Mouse (Mus musculus) hindbrain, embryonic 10.5 days (tissue): ENCODE measurements around the gene Yju2. TPM values are rescaled to one million over a fixed set of nuclear protein-coding genes. Genes with fewer than 3 reads are reported as not detected.
"Not testable (repeated sequence)": the region's sequence is repeated elsewhere in the genome, so short reads cannot be mapped to it uniquely, and the experiment has no call there.

Experiments used
- DNase-seq: peaks from one replicate; pipeline ENCODE4 v3.0.0-alpha.2; 2017; ENCODE audit warnings: low spot score
- H3K27ac ChIP-seq: fragments of 300-500 bp; sonication (generic); 2 replicates; pipeline ENCODE4 v1.5.1; 2016; ENCODE audit warnings: mild to moderate bottlenecking, moderate library complexity
- H3K27me3 ChIP-seq: fragments of 300-500 bp; sonication (generic); 2 replicates; pipeline ENCODE4 v1.6.1; 2016; ENCODE audit warnings: mild to moderate bottlenecking; ENCODE audit not compliant: poor library complexity, insufficient read depth, severe bottlenecking
- H3K36me3 ChIP-seq: fragments of 300-500 bp; sonication (generic); 2 replicates; pipeline ENCODE4 v1.6.1; 2016; ENCODE audit warnings: mild to moderate bottlenecking, moderate library complexity
- H3K4me1 ChIP-seq: fragments of 300-500 bp; sonication (generic); replicated peaks from 2 replicates; pipeline ENCODE4 v1.6.1; 2016; ENCODE audit warnings: mild to moderate bottlenecking
- H3K4me3 ChIP-seq: fragments of 300-500 bp; sonication (generic); 2 replicates; pipeline ENCODE4 v1.5.1; 2016; ENCODE audit warnings: mild to moderate bottlenecking, moderate library complexity
- H3K9me3 ChIP-seq: fragments of 300-500 bp; sonication (generic); 2 replicates; pipeline ENCODE4 v1.6.1; 2016; ENCODE audit warnings: mild to moderate bottlenecking, moderate library complexity
- WGBS: fragments of 180-500 bp; shearing (Covaris S2); methylation state at CpG from one replicate; pipeline ENCODE4 v1.1.7; 2016; 5-methylcytosine and 5-hydroxymethylcytosine counted together
- polyA plus RNA-seq: library from polyadenylated mRNA; unstranded; fragments of >200 nt; fragmentation: Nextera tagmentation; extraction: Ambion mirVana; gene quantifications from 2 replicates; pipeline ENCODE4 v1.2.1, GENCODE M21; 2016

Gene Yju2
- polyA plus RNA-seq = 28.5 and 31.3 TPM in 2 replicates

GRCm38 (mm10) chr17:55958918-55959728 is at the start of gene Yju2:
TSS of gene Yju2 (plus strand) at chr17:55959099.
- H3K4me1 ChIP-seq = peaks cover 37% of the 10 kb centered on the region
- DNase-seq = peak; percentile 94
- peaks cover 14% of the 10 kb centered on the region for H3K27me3 ChIP-seq
- H3K9me3 ChIP-seq = no peaks in the 10 kb centered on the region
- peak within 1 kb of the TSS; percentile 53 for H3K4me3 ChIP-seq
- H3K36me3 ChIP-seq = peaks cover 35% of the 10 kb centered on the region
- WGBS = under 1% methylated on average over 46 of the region's 46 CpGs
- peak within 1 kb of the TSS; percentile 90 for H3K27ac ChIP-seq

- H3K27me3 ChIP-seq = no peaks in the 10 kb centered on the region; the same call in 1 of the 2 replicates
- peaks cover 6% of the 10 kb centered on the region for H3K4me1 ChIP-seq
- WGBS = 2% methylated on average over 33 of the region's 33 CpGs
- no peaks in the 10 kb centered on the region for H3K36me3 ChIP-seq
- peak overlapping the region; percentile 92 for H3K27ac ChIP-seq
- DNase-seq = peak; percentile 84
- peaks cover 14% of the 10 kb centered on the region; the same call in 1 of the 2 replicates for H3K9me3 ChIP-seq
- peak overlapping the region; percentile 62 for H3K4me3 ChIP-seq
Measured at GRCm38 (mm10) chr17:55931553-55932502, 27.1 kb upstream of the Yju2 start.

GRCm38 (mm10) chr17:55932635-55933034 is 26.3 kb upstream of the Yju2 start:
- Histone ChIP-seq H3K27me3 (no peaks in the 10 kb centered on the region; the same call in 1 of the 2 replicates), H3K9me3 (peaks cover 14% of the 10 kb centered on the region; the same call in 1 of the 2 replicates), H3K4me3 (peak overlapping the region; percentile 62), H3K27ac (peak overlapping the region; percentile 92), H3K36me3 (no peaks in the 10 kb centered on the region), H3K4me1 (peaks cover 6% of the 10 kb centered on the region)
- DNase-seq = no peak
- WGBS = 78% methylated on average over 2 of the region's 2 CpGs

- no peak for DNase-seq
- 93% methylated on average over 15 of the region's 15 CpGs for WGBS
- H3K27me3 ChIP-seq = no peaks in the 10 kb centered on the region; the same call in 1 of the 2 replicates
- no peak overlapping the region for H3K27ac ChIP-seq
- H3K9me3 ChIP-seq = peaks cover 19% of the 10 kb centered on the region
- H3K36me3 ChIP-seq = peaks cover 5% of the 10 kb centered on the region; the same call in 1 of the 2 replicates
- peaks cover 6% of the 10 kb centered on the region for H3K4me1 ChIP-seq
- peak overlapping the region; percentile 62; the same call in 1 of the 2 replicates for H3K4me3 ChIP-seq
Measured at GRCm38 (mm10) chr17:55933191-55933590, 25.7 kb upstream of the Yju2 start.

- H3K4me1 ChIP-seq, H3K27me3 ChIP-seq, H3K9me3 ChIP-seq: not testable (repeated sequence)
- peak overlapping the region; percentile 62 for H3K4me3 ChIP-seq
- H3K36me3 ChIP-seq = peaks cover 20% of the 10 kb centered on the region
- DNase-seq = peak; percentile 35
- WGBS = 39% methylated on average over 10 of the region's 10 CpGs
- H3K27ac ChIP-seq = peak overlapping the region; percentile 89
Measured at GRCm38 (mm10) chr17:55944387-55944865, 14.5 kb upstream of the Yju2 start.

- H3K36me3 ChIP-seq = peaks cover 14% of the 10 kb centered on the region
- under 1% methylated on average over 56 of the region's 56 CpGs for WGBS
- not testable (repeated sequence) for H3K27me3 ChIP-seq, H3K9me3 ChIP-seq, H3K4me1 ChIP-seq
- H3K27ac ChIP-seq = peak overlapping the region; percentile 89
- peak; percentile 76 for DNase-seq
- H3K4me3 ChIP-seq = peak overlapping the region; percentile 62
Measured at GRCm38 (mm10) chr17:55944866-55945682, 13.8 kb upstream of the Yju2 start.

GRCm38 (mm10) chr17:55945696-55946095 is 13.2 kb upstream of the Yju2 start:
- peaks cover 7% of the 10 kb centered on the region for H3K36me3 ChIP-seq
- peaks cover 7% of the 10 kb centered on the region for H3K4me1 ChIP-seq
- peak overlapping the region; percentile 89; the same call in 1 of the 2 replicates for H3K27ac ChIP-seq
- H3K27me3 ChIP-seq = no peaks in the 10 kb centered on the region
- 38% methylated on average over 5 of the region's 5 CpGs for WGBS
- H3K9me3 ChIP-seq = no peaks in the 10 kb centered on the region
- H3K4me3 ChIP-seq = peak overlapping the region; percentile 62
- DNase-seq = no peak

GRCm38 (mm10) chr17:55948647-55949046 is 10.3 kb upstream of the Yju2 start:
- DNase-seq = no peak
- no peaks in the 10 kb centered on the region for H3K9me3 ChIP-seq
- H3K27ac ChIP-seq = no peak overlapping the region
- H3K4me1 ChIP-seq = peaks cover 9% of the 10 kb centered on the region
- WGBS = 95% methylated on average over 4 of the region's 4 CpGs
- no peak overlapping the region for H3K4me3 ChIP-seq
- no peaks in the 10 kb centered on the region for H3K36me3 ChIP-seq
- H3K27me3 ChIP-seq = no peaks in the 10 kb centered on the region

- DNase-seq = no peak
- peaks cover 3% of the 10 kb centered on the region for H3K27me3 ChIP-seq
- H3K9me3 ChIP-seq = no peaks in the 10 kb centered on the region
- peaks cover 9% of the 10 kb centered on the region for H3K4me1 ChIP-seq
- no peak within 1 kb of the TSS for H3K4me3 ChIP-seq
- 88% methylated on average over 2 of the region's 2 CpGs for WGBS
- H3K36me3 ChIP-seq = no peaks in the 10 kb centered on the region
- no peak within 1 kb of the TSS for H3K27ac ChIP-seq
Measured at GRCm38 (mm10) chr17:55949400-55949799, 9.5 kb upstream of the Yju2 start, which contains the start of gene Zfp119b. TSS of gene Zfp119b (minus strand) at chr17:55949500.

GRCm38 (mm10) chr17:55950601-55951000 is 8.3 kb upstream of the Yju2 start:
- no peaks in the 10 kb centered on the region for H3K36me3 ChIP-seq
- H3K4me1 ChIP-seq = peaks cover 6% of the 10 kb centered on the region
- H3K27me3 ChIP-seq = peaks cover 14% of the 10 kb centered on the region
- no peak overlapping the region for H3K27ac ChIP-seq
- H3K9me3 ChIP-seq = no peaks in the 10 kb centered on the region
- no peak for DNase-seq
- H3K4me3 ChIP-seq = no peak overlapping the region
- 80% methylated on average over 9 of the region's 9 CpGs for WGBS

GRCm38 (mm10) chr17:55952041-55952440 is 6.9 kb upstream of the Yju2 start:
- H3K27ac ChIP-seq = no peak overlapping the region
- peaks cover 14% of the 10 kb centered on the region for H3K4me1 ChIP-seq
- H3K9me3 ChIP-seq = no peaks in the 10 kb centered on the region
- H3K4me3 ChIP-seq = no peak overlapping the region
- H3K36me3 ChIP-seq = no peaks in the 10 kb centered on the region
- H3K27me3 ChIP-seq = peaks cover 14% of the 10 kb centered on the region
- DNase-seq = no peak
